Mouse (Mus musculus) kidney, adult 2 months (tissue): ENCODE data around the gene Dpagt1.

Experiments used
- CTCF ChIP-seq: fragments of 200-500 bp; conservative IDR thresholded peaks from 2 replicates; pipeline ENCODE4 v1.5.1; 2011; ENCODE audit warnings: low read depth, mild to moderate bottlenecking, control low read depth, low read length, moderate library complexity, mixed read lengths; ENCODE audit not compliant: insufficient read depth, insufficient read length
- POLR2A ChIP-seq: fragments of 200-500 bp; IDR thresholded peaks from one replicate; pipeline ENCODE4 v1.6.1; 2011; ENCODE audit warnings: low read depth, low read length, control low read depth

DNA sequence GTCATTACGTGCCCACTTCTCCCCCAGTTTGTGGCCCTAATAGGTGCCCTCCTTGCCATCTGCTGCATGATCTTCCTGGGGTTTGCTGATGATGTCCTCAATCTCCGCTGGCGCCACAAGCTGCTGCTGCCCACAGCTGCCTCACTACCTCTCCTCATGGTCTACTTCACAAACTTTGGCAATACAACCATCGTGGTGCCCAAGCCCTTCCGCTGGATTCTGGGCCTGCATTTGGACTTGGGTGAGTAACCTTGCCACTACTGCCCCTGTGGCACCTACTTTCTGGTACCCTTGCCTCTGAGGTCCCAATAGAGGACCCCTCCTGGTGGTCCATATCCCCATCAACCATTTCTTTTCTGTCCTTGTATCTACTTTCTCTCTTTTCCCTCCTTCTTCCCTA is 2.1 kb downstream of the Dpagt1 start:
- TF ChIP-seq CTCF (no peak), POLR2A (no peak)
